Mouse (Mus musculus) yolk sac, embryonic 10.5 days (tissue): ENCODE results near the gene 1700013F07Rik.
"Not testable (repeated sequence)": the region's sequence is repeated elsewhere in the genome, so short reads cannot be mapped to it uniquely, and the experiment has no call there.

Experiments used
- DNase-seq: peaks from one replicate; pipeline ENCODE4 v3.0.0-alpha.2; 2017; ENCODE audit warnings: low spot score

Gene 1700013F07Rik

GRCm38 (mm10) chr3:108554111-108554561 lies 20.2 kb downstream of the 1700013F07Rik start:
- DNase-seq, result no peak

- peak; percentile 87 for DNase-seq
These were observed 20.8 kb downstream of the 1700013F07Rik start for GRCm38 (mm10) chr3:108554587-108555312.

GRCm38 (mm10) chr3:108557888-108558287 lies 23.9 kb downstream of the 1700013F07Rik start:
- no peak for DNase-seq

DNA sequence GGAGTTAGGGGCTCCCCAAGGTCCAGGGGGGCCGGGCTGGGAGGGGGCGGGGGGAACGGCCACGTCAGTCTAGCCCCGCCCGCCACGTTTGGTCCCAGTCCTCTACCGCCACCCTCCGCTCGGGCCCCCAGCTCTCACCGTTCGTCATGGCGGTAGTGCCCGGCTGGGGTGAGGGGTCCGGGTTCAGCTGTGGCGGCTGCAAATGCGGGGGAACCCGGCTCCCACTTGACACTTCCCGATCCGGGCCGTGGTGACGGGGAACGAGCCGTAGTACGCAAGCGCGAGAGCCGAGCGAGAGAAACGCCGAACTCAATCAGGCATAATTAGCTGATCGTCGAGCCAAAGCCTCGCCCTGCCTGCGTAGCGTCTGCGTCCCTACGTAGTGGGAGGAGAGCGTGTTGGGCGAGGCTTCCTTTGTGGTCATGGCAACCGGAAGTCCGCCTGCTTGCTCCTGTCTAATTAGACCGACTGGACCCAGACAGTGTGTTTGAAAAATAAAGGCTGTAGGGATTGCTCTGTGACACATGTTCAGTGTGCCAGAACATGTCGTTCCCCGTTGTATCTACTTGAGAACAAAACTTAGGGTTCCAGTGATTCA lies 28.3 kb downstream of the 1700013F07Rik start, which contains the start of gene Tmem167b:
Tmem167b (minus strand) TSS at position 334 of the 598 bp plus-strand sequence.
- peak; percentile 96 for DNase-seq

DNA sequence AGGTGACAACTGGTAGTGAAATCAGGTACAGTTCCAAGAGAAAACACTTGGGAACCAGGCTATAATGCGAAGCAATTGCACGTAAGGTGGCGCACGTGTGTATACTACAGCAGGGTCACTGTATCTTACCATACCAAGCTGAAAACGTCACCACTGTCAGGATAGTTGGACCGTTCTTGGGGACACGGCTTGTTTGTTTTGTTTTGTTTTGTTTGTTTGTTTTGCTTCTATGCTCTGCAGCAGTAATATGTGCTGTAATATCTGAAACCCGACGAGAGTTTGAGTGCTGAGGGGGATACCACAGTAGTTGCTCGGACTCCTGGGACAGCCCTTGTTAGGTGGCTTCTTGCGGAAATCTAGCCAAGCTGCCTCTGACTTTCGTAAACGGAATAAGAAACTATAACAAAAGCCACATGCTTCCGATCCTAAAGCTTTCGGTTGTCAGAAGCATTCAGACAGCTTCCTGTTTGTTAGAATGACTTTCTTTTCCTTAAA lies 28.9 kb downstream of the 1700013F07Rik start:
- no peak for DNase-seq

DNA sequence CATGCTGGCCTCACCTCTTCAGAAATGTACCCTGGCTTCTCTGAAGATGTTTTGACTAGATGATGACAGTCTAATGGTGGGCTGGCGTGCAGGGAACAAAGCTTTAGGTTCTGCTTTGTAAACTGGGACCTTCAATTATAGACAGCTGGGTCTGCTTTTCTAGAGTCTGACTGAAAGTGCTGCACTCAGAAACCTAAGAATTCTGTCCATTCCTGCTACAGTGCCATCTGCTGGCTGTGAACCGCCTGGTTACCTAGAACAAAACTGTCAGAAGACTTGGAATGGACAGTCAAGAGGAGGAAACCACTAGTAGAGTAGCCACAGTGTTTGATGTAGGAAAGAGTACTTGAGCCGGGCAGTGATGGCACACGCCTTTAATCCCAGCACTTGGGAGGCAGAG lies 29.4 kb downstream of the 1700013F07Rik start:
- DNase-seq, result peak; percentile 66

DNA sequence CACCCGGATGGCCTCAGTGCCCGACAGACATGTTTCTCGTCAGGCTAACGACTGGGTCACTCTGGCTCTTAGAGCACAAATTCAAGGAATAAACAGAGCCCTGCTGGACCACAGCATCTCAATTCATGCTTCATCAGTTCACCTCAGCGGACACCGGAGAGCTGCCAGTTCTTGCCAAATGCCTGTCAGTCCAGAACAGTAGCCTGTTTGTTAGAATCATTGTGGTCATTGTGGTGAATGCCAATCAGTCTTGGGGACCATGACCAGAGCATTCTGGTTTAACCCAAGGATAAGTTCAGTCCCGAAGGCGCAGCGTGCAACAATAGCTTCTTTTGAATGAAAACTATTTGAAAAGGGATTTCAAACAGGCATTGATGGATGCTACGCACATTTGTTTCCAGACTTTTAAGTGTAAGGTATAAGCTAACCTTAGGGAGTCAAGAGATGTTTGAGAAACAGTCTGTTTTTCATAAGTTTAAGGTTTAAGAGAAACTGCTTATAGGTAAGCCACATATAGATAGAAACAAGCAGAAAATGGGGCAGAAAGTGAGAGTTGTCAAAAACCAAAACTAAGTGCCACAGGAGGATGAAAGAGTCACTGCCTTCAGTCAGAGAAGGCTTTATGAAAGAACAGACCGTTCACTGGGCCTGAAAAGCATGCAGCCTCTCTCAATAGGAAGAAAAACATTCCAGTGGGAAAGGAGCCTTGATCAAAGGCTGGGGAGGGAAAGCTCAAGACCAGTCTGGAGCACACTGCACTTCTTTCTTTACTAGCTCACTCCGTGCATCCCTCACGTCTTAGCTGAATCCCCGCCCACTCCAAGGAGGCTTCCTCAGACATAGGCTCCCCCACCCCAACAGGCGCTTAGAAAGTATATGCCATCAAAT lies 34.3 kb downstream of the 1700013F07Rik start:
- no peak for DNase-seq

DNA sequence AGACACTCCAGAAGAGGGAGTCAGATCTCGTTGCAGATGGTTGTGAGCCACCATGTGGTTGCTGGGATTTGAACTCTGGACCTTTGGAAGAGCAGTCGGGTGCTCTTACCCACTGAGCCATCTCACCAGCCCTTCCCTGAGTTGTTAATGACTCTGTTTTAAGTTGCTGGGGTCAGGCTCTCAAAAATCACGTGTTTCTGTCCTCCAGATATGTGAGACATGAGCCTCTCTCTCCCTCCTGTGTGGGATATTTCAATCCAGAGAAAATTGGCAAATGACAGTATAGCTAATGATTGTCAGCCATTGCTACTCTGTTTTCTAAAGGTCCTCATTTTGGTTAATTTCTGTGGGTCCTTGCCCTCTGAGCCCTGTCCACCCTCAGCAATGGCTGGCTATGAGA lies 35.7 kb downstream of the 1700013F07Rik start:
- DNase-seq, result not testable (repeated sequence)

DNA sequence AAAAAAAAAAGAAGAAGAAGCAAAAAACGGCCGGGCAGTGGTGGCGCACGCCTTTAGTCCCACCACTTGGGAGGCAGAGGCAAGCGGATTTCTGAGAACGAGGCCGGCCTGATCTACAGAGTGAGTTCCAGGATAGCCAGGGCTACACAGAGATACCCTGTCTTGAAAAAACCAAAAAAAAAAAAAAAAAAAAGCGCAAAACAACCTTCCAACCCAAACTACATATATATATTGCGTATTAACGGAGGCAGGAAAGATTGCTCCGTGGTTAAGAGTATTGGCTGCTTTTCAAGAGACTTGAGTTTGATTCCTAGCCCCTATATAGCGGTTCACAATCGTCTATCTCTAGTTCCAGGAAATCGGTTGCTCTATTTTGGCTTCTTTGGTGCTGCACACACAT lies 36.9 kb downstream of the 1700013F07Rik start:
- no peak for DNase-seq

- peak; percentile 94 for DNase-seq
These were observed 37.7 kb downstream of the 1700013F07Rik start, which contains the start of gene Taf13 for GRCm38 (mm10) chr3:108571443-108572294. Taf13 (plus strand) TSS chr3:108571698.

- no peak for DNase-seq
These were observed 38.5 kb downstream of the 1700013F07Rik start for GRCm38 (mm10) chr3:108572309-108573010.

DNA sequence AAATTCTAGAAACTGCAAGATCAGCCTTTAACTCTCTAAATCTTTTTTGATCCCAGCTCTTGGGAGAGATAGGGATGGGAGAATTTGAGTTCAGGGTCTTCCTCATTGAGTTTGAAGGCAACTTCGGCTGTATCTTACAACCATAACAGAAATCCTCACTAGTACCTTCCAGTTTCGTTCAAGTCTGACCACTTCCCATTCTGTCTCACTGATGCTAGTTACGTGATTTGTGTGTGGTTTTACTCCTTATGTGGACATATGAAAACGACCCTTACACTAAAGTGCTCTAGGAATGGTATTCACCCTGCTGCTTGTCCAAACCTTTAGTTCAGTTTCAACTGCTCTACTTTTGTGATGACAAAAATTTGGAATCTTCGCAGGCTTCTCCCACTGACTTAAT lies 40.1 kb downstream of the 1700013F07Rik start:
- DNase-seq, result no peak

DNA sequence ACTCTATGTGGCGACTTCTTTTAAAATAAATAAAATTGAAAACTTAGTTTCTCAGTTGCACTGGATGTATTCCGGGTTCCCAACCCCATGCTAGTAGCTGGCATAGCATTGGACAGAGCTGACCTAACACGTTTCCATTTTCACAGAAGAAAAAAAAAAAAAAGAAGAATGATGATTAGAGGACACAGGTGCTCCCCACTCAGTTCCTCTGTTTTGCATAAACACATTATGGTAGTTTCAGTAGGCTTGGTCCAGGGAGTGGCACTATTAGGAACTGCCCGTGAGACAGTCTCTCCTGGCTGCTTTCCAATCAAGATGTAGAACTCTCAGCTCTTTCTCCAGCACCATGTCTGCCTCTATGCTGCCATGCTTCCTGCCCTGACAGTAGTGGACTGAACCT lies 50.6 kb downstream of the 1700013F07Rik start:
- DNase-seq, result no peak

- DNase-seq, result no peak
These were observed 54.5 kb downstream of the 1700013F07Rik start for GRCm38 (mm10) chr3:108588446-108588845.

DNA sequence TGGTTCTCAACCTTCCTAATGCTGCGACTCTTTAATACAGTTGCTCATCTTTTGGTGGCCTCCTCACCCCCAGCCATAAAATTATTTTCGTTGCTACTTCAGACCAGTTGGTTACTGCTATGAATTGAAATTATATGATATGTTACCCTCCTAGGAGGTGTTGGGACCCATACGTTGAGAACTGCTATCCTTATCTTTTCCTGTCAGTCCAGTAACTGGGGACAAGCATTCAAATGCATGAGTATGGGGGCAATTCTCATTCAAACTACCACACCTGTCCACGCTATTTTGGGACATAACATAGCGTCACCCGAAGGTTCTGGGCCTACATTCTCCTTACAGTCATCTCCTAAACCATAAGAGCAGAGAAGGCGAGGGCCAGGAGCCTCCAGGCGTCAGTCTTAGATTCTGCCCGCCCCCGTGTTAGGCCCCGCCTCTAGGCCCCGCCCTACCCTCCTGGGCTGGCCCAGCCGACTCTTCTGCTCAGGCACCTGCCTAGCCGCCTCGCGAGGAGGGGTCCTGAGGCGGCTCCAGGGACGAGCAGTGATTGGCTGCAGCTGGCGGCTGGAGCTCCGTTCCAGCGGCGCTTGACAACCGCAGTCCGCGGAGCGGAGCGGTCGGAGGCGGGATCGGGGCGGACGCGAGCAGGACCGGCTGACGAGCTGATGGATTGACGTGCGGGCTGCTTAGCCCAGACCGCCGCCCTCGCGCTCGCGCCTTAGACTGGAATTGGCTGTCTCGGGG lies 57.0 kb downstream of the 1700013F07Rik start, which contains the start of gene Wdr47:
Wdr47 (plus strand) TSS at position 494 of the 744 bp plus-strand sequence.
- peak; percentile 97 for DNase-seq

DNA sequence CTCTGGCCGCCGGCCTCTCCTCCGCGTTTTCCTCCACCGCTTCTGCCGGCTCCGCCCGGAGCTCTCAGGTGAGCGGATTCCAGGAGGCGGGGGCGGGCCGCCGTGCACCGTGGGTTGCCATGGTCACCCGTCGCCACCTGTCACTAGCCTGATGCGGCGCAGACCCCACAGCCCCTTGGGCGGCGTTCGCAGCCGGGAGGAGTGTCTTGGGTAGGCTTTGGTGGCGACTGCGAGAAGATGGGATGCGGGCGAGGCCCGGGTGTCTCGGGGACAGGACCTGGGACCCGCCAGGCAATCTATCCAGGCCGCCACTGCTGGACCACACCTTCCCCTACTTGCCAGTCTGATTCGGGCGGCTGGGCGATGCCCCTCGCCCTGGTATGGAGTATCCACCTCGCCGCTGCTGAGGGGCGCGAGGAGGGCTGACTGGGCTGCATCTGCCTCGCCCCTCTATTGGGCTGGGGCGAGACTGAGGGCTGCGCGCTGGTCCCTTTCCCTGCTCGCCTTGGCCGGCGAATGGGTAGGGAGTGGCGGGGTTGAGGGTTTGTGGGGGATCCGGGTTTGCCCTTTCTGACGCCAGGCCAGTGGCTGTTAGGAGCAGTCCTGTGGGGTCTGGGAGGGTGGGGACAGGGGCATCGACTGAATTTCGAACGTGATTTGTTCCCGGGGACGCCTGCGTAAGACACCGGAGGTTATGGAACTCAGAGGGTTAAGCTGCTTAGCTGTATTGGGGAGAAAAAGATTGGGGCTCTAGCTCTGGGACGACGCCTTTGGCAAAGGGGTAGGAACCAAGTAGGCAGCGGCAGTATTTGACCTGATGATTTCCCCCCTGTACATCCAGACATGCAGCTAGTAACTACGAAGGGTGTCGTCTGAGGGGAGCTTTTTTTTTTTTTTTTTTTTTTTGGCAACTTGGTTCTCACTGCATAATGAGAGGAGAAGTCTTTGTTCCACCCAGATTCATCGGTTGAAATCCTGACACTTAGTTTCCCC lies 57.9 kb downstream of the 1700013F07Rik start:
- DNase-seq, result no peak
